Mouse (Mus musculus): Measurements from ENCODE around the gene Xylt2.
"Not testable (repeated sequence)": the region's sequence is repeated elsewhere in the genome, so short reads cannot be mapped to it uniquely, and the experiment has no call there.

The Xylt2 gene

DNA sequence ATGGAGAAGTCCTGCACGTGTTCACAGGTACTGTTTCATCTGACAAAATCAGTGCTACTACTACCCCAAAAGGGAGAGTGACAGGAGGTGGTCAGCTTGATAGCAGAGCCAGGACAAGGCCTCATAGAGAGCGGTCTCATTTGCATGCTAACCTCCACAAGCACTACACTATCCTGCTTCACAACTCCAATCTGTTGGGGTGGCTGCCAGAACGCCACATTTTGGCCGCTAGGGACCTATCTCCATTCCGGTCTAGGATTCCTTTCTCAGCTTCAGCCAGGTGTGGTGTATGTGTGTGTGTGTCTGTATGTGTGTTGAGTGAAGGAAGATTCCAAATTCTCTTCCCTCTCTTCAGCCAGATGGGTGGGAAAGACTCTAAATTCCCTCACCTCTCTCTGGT lies 1.9 kb downstream of the Xylt2 start:
- peak in 1 of 2 experiments; percentile 41 for DNase-seq

GRCm38 (mm10) chr11:94674984-94675383 lies 2.3 kb downstream of the Xylt2 start:
- DNase-seq = no peak

DNA sequence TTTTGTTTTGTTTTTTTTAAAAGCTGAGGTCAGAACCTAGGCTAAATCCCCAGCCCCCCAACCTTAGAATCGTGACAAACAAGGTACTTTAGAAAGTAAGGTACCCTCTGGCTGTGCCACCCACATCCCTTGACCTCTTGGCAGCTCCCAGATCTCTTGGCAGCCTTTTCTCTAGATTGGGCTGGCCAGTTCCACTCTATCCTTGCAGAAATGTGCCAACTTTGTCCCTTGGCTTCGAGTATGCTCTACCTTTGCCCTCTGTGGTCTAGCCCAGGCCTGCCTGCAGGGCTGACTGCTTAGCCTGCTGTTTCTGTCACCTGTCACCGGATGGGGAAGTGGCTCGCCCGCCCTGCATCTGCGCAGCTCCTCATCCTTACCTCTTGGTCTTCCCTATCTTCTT lies 12.0 kb downstream of the Xylt2 start:
- DNase-seq = no peak

- DNase-seq = no peak
Measured at GRCm38 (mm10) chr11:94661344-94661743, 16.0 kb downstream of the Xylt2 start.

DNA sequence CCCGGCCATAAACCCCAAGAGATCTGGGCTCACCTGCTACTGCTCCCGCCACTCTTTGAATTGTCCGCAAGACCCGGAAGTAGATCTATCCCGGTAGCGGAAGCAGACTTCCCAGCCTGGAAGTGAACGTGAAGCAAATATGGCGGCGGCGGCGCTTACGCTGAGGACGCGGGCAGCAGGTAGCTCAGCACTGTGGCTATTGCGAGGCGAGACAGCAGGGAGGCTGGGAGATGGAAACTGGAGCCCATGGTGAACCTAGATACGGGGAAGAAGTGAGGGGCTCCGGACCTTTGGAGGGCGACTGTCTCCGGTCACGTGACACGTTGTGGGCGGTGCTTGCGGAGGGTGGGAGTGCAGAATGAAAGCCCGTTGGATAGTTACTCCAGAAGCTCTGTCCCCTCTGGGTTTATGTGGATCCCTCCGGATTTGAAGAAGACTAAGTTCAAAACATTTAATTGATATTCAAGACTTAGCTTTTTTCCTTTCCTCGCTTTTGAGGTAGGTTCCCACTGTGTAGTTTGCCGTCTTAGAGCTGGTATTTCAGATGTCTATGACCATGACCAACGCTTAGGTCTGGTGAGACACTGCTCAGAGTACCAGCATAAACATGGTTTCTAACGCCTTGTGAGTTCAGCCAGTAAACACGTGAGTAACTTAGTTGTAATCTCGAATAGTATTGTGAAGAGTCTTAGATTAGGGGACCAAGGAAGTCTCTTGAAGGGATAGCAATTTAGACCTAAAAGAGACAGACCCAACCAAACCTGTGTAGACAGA lies 23.5 kb downstream of the Xylt2 start, which contains the start of the genes Mrpl27 and Eme1:
Mrpl27 (plus strand) TSS at position 105 of the 774 bp plus-strand sequence.
Eme1 (minus strand) TSS at position 302 of the 774 bp plus-strand sequence.
- peak; percentile 78 to 87 for DNase-seq

DNA sequence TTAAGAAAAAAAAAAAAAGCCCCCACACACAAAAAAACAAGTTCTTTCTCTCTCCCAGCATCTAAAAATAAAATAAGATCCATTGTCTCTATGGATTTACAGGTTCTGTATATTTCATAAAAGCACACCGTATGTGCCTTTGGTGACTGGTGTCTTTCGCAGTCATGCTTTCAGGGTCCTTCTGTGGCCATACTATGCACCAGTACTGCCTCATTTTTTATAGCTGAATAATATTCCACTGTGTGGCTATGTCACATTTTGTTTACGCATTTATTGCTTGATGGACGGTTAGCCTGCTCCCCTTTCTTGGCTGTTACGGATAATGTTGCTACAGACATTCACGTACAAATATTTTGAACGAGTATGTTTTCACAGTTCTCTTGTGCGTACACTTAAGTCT lies 24.3 kb downstream of the Xylt2 start:
- DNase-seq = no peak

DNA sequence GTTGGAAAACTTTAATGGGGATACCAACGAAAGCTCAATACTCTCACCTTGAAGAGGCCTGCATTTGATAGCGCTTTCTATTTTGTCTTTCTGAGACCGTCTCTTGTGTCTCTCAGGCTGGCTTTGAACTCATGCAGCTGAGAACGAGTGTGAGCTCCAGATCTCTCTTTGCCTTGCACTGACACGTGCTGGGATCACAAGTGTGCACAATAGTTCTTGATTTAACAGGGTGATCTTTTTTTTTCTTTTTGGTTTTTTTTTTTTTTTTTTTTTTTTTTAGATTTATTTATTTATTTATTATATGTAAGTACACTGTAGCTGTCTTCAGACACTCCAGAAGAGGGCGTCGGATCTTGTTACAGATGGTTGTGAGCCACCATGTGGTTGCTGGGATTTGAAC lies 26.1 kb downstream of the Xylt2 start:
- DNase-seq = not testable (repeated sequence)

DNA sequence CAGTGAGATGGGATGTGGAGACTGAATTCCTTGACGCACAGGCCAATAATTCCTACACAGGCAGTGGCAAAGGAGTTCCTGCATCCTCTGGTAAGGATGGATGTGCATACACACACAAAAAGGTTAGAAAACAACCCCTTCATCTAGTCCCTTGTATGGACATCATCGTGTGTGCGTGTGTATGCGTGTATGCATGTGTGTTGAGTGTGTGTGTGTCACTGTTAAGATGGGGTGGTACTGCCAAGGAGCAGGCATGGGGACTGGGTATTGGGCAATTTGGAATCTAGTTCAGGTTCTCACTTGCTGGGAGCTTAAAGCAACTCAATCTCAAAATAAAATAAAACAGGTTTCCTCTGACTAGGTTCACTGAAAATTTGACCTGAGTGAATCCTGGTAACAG lies 30.9 kb downstream of the Xylt2 start:
- no peak for DNase-seq

GRCm38 (mm10) chr11:94644461-94645219 lies 32.7 kb downstream of the Xylt2 start:
- DNase-seq = no peak

- no peak for DNase-seq
Measured at GRCm38 (mm10) chr11:94634431-94634830, 42.9 kb downstream of the Xylt2 start.

DNA sequence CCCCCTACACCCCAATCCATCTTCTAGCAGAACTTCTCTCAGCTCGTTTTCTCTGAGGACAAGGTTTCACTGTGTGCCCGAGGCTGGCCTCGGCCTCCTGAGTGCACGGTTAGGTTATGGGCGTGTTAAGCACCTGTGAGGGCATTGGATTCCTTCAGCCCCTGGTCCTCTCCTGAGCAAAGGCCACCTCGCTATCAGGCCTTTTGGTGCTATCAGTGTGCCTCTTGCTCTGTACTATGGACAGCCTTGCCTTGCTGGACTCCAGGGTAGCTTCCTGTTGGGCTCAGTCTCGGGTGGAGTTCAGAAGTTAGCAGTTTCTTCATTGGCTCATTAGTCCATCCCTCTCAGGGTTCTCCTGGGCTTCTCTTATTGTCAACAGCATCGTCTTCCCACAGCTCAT lies 44.3 kb downstream of the Xylt2 start:
- no peak for DNase-seq

DNA sequence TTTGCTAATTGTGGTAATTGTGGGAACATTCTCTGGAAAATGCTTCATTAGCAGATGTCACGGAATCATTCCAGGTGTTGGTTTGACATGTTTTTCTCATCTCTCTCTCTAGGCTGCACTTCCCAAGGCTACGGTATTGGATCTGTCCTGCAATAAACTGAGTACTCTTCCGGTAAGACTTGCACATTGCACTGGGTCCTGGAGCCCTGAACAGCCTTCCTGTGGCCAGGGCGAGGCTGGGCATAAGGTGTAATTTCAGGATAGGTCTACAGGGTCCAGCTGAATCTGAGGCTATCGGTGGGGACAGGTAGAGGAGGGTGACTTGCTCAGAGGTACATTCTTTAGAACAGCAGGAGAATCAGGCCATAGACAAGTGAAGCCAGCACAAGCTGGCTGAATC lies 45.3 kb downstream of the Xylt2 start:
- no peak for DNase-seq

DNA sequence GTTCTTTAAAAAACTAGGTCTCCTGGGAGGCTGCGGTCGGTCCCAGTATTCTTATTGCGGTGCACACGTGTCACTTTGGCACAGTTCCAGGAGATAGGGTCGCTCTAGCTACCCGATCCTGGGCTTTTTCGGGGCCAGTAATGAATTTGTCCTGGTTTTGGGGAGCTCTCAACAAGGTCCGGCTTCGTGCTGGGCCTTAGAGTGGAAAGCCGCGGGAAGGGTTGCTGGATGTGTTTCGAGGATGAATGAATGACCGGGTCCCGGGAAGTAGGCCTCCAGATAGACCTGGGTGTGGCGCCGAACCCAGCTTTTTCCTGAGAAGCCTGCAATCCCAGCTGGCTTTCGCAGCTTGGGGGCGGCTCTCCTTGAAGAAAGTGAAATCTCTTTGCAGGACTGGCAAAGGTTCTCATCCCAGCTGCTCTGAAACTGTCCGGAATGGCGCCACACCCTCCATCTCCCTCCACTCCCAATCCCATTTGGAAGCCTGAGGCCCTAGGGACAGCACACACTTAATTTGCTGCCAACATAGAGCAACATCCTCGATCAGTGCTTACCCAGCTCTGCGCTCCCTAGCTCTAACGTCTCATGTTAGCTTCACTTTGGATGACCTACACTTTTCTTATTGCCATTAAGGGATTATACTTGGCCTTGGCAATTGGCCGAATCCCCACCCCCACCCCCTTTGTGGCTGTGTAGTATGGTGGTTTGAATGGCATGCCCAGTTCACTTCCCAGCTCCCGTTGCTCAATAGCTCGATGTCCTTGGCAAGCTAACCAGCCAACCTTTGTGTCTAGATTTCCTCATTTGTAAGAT lies 46.9 kb downstream of the Xylt2 start:
- DNase-seq = peak in 1 of 2 experiments; percentile 24

DNA sequence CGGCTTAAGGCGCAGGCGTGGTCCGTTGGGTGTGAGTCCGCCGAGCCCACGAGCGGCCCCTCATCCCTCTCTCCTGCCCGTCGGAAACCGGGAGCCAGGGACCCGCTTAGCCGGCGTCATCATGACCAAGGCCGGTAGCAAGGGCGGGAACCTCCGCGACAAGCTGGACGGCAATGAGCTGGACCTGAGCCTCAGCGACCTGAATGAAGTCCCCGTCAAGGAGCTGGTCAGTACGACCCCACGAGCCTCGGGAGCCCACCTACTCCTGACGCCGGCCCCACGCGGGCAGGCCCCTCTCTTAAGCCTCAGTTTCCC lies 47.5 kb downstream of the Xylt2 start:
- DNase-seq = no peak

DNA sequence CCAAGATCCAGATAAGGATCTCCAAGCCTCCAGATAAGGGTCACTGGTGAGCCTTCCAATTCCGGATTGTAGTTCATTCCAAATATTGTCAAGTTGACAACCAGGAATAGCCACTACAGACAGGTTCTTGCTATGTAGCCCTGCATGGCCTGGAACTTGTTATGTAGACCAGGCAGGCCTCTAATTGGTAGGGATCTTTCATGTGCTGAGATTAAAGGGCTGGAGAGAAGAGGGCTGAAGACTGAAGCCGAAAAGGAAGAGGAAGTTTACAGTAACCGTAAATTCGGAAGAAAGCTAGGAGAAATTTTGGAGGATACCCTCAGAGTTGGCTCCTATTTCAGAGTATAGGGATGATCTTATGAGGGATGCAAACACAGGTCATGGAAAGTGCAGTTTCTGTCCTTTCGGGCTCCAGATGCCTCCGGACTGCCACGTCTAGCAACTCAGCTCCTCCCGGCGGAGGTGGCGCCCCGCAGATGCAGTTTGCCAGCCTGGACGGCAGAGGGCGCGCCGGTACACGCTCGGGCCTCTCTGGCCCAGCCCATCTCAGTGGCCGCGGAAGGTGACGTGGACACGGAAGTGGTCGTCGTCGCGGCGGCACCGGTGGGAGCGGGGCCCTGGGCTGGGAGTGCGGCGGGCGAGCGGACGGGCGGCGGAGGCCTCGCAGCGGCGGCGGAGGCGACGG lies 48.0 kb downstream of the Xylt2 start, which contains the start of gene Lrrc59:
Lrrc59 (plus strand) TSS at position 569 of the 685 bp plus-strand sequence.
- DNase-seq = peak; percentile 90 to 92

- no peak for DNase-seq
Measured at GRCm38 (mm10) chr11:94622162-94622561, 55.2 kb downstream of the Xylt2 start.

DNA sequence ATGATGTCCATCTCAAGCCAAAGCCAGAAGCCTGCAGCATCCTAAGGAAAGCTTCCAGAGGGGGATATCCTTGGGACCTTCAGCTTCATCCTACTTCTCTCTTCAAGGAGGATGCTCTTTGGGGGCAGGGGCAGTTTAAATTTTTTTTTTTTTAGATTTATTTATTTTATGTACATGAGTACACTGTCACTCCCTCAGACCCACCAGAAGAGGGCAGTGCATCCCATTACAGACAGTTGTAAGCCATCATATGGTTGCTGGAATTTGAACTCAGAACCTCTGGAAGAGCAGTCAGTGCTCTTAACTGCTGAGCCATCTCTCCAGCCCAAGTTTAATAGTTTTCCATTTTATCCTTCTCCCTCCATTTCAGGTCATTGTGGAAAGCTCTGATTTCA lies 55.9 kb downstream of the Xylt2 start:
- no peak for DNase-seq

DNA sequence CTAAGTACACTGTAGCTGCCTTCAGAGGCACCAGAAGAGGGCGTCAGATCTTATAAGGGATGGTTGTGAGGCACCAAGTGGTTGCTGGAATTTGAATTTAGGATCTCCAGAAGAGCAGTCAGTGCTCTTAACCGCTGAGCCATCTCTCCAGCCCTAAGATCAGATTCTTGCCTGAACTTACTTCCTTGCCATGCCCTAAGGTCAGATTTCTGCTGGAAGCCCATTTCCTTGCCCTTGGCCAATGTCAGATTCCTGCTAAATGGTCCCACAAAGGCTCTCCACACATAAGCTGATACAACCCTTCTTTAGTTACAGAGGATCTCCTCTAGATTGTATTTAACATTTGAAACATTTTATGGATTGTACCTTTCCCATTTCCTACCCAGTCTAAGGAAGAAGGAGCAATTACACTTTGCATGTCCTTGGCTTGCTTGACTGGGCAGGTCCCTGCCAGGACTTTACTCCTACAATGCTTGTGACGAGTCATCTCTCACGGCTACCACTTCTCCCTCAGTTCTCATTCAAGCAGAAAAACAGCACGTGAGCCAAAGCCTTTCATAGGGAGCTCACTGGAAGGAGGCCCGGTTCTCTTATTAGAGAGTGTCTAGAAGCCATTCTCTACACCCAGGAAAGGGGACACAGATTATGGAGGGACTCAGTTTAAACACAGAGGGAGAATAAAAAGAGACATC lies 56.4 kb downstream of the Xylt2 start:
- no peak for DNase-seq

- DNase-seq = no peak
Measured at GRCm38 (mm10) chr11:94617646-94618045, 59.7 kb downstream of the Xylt2 start.

- DNase-seq = no peak
Measured at GRCm38 (mm10) chr11:94615494-94615893, 61.8 kb downstream of the Xylt2 start.

DNA sequence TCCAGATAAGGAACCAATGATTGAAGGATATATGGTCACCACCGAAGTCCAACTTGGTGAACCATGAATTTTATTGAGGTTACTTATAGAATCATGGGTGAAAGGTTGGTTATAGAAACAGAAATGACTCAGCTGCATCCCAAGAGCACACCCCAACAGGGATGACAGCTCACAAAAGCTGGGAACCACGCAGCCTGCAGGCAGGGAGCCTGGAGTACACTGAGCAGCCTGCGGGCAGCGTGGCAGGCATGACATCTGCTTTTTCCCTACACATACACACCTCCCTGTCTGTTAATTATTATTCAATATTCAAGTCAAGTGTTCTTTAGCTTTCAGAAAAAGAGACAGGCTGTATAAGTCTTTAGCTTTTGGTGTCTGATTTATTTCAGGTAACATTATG lies 62.7 kb downstream of the Xylt2 start:
- no peak for DNase-seq
